11 mouse cellular contexts compared by ENCODE assay signal in the genomic region with DNA sequence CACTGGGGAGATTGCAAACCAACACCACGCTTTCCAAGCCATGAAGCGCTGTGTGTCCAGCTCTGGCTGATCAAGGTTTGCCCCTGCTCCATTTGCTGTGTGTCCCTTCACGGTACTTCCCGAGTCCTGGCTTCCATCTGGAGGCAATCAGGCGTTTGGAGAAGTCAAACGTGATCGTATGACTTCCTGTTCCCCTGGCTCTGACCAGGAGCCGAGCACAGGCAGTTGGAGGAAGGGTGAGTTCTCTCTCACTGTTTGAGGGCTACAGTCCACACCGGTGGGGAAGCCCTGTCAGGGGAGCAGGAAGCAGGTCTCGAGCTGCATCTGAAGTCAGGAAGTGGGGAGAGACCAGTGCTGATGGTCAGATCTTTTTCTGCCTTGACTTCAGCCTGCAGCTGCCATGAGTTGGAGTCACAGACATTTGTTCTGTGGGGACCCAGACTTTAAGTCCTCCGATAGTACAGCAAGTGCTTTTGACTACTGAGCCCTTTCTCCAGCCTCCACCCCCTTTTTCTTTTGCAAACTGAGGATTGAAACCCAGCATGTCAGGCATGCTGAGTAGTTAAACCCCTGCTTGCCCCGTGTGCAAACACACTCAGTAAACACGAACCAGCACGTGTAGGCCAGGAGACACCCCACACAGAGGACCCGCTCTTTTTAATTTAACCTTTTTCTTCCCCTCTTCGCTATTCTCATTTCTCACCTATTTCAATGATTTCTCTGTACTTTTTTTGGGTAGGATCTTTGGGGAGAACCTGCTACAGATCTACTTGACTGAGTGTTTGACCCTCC. TPM values are rescaled to one million over a fixed set of nuclear protein-coding genes. Genes with fewer than 3 reads are reported as not detected.
DNase-seq lines count a peak whose midpoint lies in the region; ATAC-seq lines count a peak whose summit lies in the region.
"Had no signal": no experiment of that assay in that cellular context is flagged by ENCODE, and none has a peak within 500 bp of the region (broad histone marks: within the 10 kb centered on the region; RNA-seq: fewer than 3 reads in every experiment).

No protein-coding gene starts in this region.

- H3K9ac ChIP-seq in kidney, embryonic 16.5 days (replicated peaks; ENCODE audit: low read length) = no peak overlapping the region
- H3K9ac ChIP-seq in embryonic facial prominence, embryonic 11.5 days (replicated peaks; ENCODE audit: low read length) = no peak overlapping the region; the same call in 1 of the 2 replicates
- H3K9ac ChIP-seq: forebrain, postnatal 0 days had no signal

- no peak overlapping the region for H3K4me3 ChIP-seq in kidney, embryonic 16.5 days (ENCODE audit: low read length)
- no peak overlapping the region for H3K4me3 ChIP-seq in embryonic facial prominence, embryonic 11.5 days (ENCODE audit: low read depth, low read length)

- no peak for ATAC-seq in kidney, embryonic 16.5 days (ENCODE audit: low FRiP score, low TSS enrichment)
- ATAC-seq in common myeloid progenitor, adult 5-6 weeks (replicated peaks; ENCODE audit: low read depth, poor library complexity, severe bottlenecking) = peak; percentile 82
- no peak for ATAC-seq in embryonic facial prominence, embryonic 11.5 days (replicated peaks; ENCODE audit: insufficient number of reproducible peaks, low FRiP score, low TSS enrichment, low read depth)
- peak; percentile 45 for ATAC-seq in megakaryocyte, adult 5-6 weeks (ENCODE audit: poor library complexity, severe bottlenecking)
- ATAC-seq: forebrain, postnatal 0 days; intestine, postnatal 0 days had no signal

- peaks cover 12% of the 10 kb centered on the region; the same call in 1 of the 2 replicates for H3K4me1 ChIP-seq in kidney, embryonic 16.5 days (ENCODE audit: insufficient read depth, low read length)
- peaks cover 2% of the 10 kb centered on the region; the same call in 1 of the 2 replicates for H3K4me1 ChIP-seq in embryonic facial prominence, embryonic 11.5 days (ENCODE audit: control insufficient read depth, insufficient read depth, low read length)

- WGBS in kidney, embryonic 16.5 days = 38% methylated on average over 16 of the region's 16 CpGs
- 41% methylated on average over 16 of the region's 16 CpGs for WGBS in embryonic facial prominence, embryonic 11.5 days

- no peaks in the 10 kb centered on the region for H3K9me3 ChIP-seq in kidney, embryonic 16.5 days (ENCODE audit: low read length)
- H3K9me3 ChIP-seq in embryonic facial prominence, embryonic 11.5 days (replicated peaks; ENCODE audit: control insufficient read depth, low read length) = no peaks in the 10 kb centered on the region

- DNase-seq in kidney, postnatal 25 days = no peak
- peak; percentile 82 for DNase-seq in embryonic facial prominence, embryonic 11.5 days (ENCODE audit: low spot score)
- no peak for DNase-seq in frontal cortex, postnatal 36 days (ENCODE audit: low spot score in 2 of 2)
- DNase-seq in spleen, postnatal 4 days (ENCODE audit: low spot score in 2 of 2) = no peak
- no peak for DNase-seq in ovary, postnatal 36 days (ENCODE audit: low spot score)
- DNase-seq: forebrain, postnatal 0 days; heart, adult 18-20 months had no signal

- H3K4me2 ChIP-seq in kidney, embryonic 16.5 days (replicated peaks; ENCODE audit: low read depth, low read length) = no peak overlapping the region
- H3K4me2 ChIP-seq in embryonic facial prominence, embryonic 11.5 days (ENCODE audit: low read depth, low read length) = no peak overlapping the region; the same call in 1 of the 2 replicates

- peaks cover 3% of the 10 kb centered on the region for H3K36me3 ChIP-seq in kidney, embryonic 16.5 days (ENCODE audit: insufficient read depth, low read length)
- no peaks in the 10 kb centered on the region for H3K36me3 ChIP-seq in embryonic facial prominence, embryonic 11.5 days (replicated peaks; ENCODE audit: control insufficient read depth, insufficient read depth, low read depth, low read length)

- no peaks in the 10 kb centered on the region for H3K27me3 ChIP-seq in kidney, embryonic 16.5 days (ENCODE audit: insufficient read depth, low read length)
- no peaks in the 10 kb centered on the region for H3K27me3 ChIP-seq in embryonic facial prominence, embryonic 11.5 days (ENCODE audit: control insufficient read depth, insufficient read depth, low read length)

- peak overlapping the region; percentile 2; the same call in 1 of the 2 replicates for H3K27ac ChIP-seq in kidney, embryonic 16.5 days (ENCODE audit: low read length)
- peak overlapping the region; percentile 20 for H3K27ac ChIP-seq in embryonic facial prominence, embryonic 11.5 days (replicated peaks; ENCODE audit: low read depth, low read length)

RNA-seq across cellular contexts. Expression of gene Rnf213, which starts 26.6 kb away (rescaled TPM):
- polyA plus RNA-seq in kidney, embryonic 16.5 days (2015; fragmentation: Nextera tagmentation; extraction: Ambion mirVana) = 5.5 and 5.6 TPM in 2 replicates
- 74.5 and 78.2 TPM in 2 replicates for total RNA-seq in common myeloid progenitor, adult 5-6 weeks (2017)
- 1.7 and 1.8 TPM in 2 replicates for polyA plus RNA-seq in embryonic facial prominence, embryonic 11.5 days (2014; fragmentation: Nextera tagmentation; extraction: Ambion mirVana)
- total RNA-seq in megakaryocyte, adult 5-6 weeks (2015) = 108 and 121 TPM in 2 replicates
- 70.7 and 84.8 TPM in 2 replicates for total RNA-seq in megakaryocyte, adult 5-6 weeks (2017)

Comparison
In these comparisons a context has a peak if more than half of its experiments do, and no peak if none do; other contexts are left out.
1. ATAC-seq: peak in common myeloid progenitor, adult 5-6 weeks (single experiment) and megakaryocyte, adult 5-6 weeks (single experiment); none in kidney, embryonic 16.5 days (single experiment) and embryonic facial prominence, embryonic 11.5 days (single experiment).